Mouse (Mus musculus) 3134 (cell line): ENCODE measurements at regions not wholly inside any gene's neighbourhood (a gene's known extent, or its start where the extent isn't known, plus 50 kb on each side); places are given as distances from the start of the nearest gene placed in this dataset.

Source experiments
- DNase-seq: peaks from one replicate; pipeline ENCODE4 v3.0.0-alpha.2; 2011; ENCODE audit warnings: low spot score; ENCODE audit not compliant: insufficient read length; ENCODE audit errors: extremely low read depth

DNA sequence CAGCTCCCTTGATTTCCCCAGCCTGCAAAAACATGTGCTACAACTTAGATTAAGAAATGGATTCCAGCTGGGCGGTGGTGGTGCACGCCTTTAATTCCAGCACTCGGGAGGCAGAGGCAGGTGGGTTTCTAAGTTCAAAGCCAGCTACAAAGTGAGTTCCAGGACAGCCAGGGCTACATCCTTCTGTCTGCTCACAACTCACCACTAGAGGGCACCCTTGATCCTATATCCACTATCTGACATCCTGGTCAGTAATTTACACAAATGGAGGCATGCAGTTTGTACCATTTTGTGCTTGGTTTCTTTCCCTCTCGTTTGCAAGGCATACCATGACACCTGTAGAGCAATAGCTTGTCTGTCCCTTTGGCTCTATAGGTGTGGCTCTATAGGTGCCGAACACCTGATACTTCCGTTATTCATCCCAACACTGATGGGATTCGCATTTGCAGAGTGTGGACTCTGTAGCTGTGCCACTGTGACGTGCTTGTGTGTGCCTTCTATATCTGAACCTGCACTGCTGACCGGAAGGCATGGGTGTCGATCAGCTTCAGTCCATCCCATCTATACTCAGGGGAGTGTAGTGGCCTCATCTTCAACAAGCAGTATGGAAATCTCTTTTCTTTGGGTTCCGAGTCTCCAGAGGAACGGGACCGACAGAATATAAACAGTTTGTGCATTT, 108.4 kb upstream of the Spata13 start:
- no peak for DNase-seq

GRCm38 (mm10) chr14:60525979-60526378, 107.8 kb upstream of the Spata13 start:
- no peak for DNase-seq

DNA sequence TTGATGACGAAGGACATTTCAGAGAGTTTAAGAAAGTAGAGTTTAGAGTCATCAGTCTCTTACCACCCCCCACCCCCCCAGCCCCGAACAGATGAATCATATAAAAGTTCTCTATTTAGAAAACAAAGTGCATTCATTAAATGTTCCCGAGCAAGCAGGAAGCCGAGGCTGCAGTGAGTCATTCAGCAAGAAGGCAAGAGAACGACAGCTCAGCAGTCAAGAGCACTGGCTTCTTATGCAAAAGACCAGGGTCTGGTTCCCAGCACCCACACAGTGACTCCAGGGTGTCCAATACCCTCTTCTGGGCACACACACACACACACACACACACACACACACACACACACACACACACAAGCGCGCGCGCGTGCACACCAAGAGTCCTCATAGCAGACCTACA, 107.0 kb upstream of the Spata13 start:
- peak; percentile 55 for DNase-seq

GRCm38 (mm10) chr14:60527951-60528350, 105.8 kb upstream of the Spata13 start:
- DNase-seq, result no peak

DNA sequence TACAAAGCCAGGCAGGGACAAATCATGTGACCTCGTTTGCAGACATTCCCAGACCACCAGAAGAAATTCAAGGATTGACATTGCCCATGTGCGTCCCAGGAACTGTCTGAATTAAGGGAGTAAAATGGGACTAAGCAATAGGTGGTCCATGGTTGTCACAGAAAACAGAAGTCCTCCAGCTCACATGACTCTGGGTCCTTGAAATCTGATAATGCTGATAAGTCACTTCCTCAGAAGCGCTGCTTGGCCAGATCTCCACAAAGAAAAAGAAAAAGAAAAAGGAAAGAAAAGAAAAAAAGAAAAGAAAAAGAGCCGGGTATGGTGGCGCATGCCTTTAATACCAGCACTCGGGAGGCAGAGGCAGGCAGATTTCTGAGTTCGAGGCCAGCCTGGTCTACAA, 105.3 kb upstream of the Spata13 start:
- DNase-seq, result no peak

- peak; percentile 53 for DNase-seq
Measured at GRCm38 (mm10) chr14:60529022-60529421, 104.8 kb upstream of the Spata13 start.

- no peak for DNase-seq
Measured at GRCm38 (mm10) chr14:60529646-60530347, 104.0 kb upstream of the Spata13 start.

DNA sequence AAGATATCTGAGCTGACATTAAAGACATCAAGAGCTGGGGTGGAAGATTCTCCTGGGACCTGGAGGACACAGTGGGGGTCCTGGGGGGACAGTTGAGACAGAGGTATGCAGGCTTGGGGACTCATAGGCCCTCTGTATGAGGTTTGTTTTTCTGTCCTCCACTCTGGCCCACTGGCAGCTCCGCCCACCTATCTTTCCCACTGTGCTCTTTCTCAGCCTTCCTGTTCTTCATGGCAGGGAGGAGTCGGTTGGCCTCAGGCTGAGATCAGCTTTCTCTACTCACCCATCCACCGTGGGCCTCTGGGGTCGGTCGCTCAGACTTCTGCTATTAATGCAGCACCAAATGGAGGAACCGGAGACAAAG, 103.5 kb upstream of the Spata13 start:
- DNase-seq, result no peak

DNA sequence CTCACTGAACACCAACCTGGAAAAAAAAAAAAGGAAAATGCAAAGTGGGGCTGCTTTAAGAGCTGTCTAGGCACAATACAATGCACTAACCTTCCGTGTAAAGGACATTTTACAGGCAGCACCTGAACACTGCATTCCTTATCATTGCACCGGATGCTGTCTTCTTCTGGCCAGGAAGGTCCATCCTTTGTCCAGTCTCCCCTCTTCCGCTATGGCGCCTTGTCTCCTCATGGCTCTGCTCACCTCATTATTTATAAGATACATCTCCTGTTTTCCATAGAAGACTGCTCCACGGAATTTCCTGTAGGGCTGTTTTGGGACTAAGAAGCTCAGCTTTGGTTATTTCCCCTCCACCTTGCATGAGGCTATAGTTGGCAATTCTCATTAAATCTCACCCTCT, 102.8 kb upstream of the Spata13 start:
- no peak for DNase-seq

GRCm38 (mm10) chr14:60531766-60532165, 102.0 kb upstream of the Spata13 start:
- no peak for DNase-seq

GRCm38 (mm10) chr14:60533452-60534224, 100.2 kb upstream of the Spata13 start:
- no peak for DNase-seq

GRCm38 (mm10) chr14:60539040-60539439, 94.8 kb upstream of the Spata13 start:
- DNase-seq, result no peak

GRCm38 (mm10) chr14:60540111-60540510, 93.7 kb upstream of the Spata13 start:
- no peak for DNase-seq

DNA sequence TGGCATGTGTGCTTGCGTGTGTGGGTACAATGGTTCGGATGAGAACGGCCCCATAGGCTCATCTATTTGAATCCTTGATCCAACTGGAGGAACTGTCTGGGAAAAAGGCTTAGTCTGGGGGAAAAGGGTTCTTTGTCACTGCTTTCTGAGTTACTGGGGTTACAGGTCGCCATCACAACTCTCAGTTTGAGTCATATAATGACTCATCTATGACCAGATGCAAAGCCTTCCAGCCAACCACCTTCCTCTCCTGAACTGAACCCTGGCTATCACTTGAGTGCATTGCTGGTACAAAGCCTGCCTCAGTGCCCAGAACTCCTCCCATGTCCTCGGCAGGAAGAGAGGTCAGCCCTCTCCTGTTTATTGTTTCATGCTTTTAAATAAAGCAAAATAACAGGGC, 92.2 kb upstream of the Spata13 start:
- DNase-seq, result peak; percentile 32

DNA sequence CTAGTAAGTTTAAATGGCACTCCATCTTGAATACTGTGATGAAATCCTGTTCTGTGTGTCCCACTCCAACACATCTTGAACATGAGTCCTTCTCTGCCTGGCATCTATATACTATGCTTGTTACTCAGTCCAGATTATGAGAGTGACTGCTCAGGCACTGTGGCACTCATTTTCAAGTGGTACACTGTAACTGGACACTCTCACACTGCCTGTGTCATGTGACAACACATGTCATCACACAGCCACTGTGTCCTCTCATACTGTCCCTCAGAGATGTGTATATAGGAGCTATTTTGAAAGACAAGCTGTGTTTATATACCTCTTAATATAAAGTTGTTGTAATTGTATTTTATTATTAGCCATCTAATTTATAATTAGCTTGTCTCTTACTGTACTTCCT, 89.0 kb upstream of the Spata13 start:
- no peak for DNase-seq

DNA sequence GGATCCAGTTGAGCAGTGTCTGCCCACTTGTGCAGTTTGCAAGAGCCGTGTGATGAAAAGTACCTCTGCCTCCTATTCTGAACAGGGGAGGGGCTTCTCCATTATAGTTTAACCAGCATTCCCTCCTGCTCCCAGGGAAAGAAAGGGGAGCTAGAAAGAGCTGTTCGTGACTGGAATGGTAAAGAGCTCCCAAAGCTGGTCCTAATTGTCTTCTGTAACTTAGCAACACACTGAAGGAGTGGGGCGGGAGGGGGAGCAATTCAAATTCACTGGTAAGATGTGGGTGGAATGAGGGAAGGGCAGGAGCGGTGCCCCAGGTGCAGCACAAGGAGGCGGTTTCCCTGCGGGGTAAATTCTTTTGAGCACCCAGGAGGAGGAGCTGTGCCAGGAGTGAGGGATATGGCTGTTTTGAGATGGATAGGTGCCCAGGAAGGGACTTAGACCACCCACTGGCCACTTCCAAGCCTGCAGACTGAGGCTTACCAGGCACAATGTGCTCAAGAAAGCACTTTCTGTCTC, 79.5 kb upstream of the Spata13 start:
- no peak for DNase-seq

- DNase-seq, result no peak
Measured at GRCm38 (mm10) chr14:60556541-60556940, 77.3 kb upstream of the Spata13 start.

DNA sequence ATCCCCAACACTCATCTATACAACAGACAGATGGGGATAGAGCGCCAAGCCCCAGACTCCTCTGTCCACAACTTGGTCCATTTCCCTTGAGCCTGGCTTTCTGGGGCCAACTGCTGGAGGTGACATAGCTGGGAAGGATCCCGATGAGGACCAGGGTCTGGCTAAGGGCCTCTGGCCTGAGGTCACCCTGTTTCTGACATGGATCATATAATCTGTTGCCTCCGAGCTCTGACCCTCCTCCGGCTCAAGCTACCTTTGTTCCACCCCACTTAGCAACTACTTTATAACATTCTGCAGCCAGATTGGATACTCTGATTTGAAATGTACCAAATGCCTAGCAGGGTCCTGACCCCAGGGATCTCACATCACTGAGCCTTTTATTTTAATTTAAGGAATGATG, 76.8 kb upstream of the Spata13 start:
- DNase-seq, result no peak

GRCm38 (mm10) chr14:60559376-60559775, 74.4 kb upstream of the Spata13 start:
- DNase-seq, result no peak

- peak; percentile 25 for DNase-seq
Measured at GRCm38 (mm10) chr14:60559826-60560529, 73.8 kb upstream of the Spata13 start.

- no peak for DNase-seq
Measured at GRCm38 (mm10) chr14:60576281-60576680, 57.5 kb upstream of the Spata13 start.
